Mouse (Mus musculus): ENCODE data around the gene Grip1. TPM values are rescaled to one million over a fixed set of nuclear protein-coding genes. Genes with fewer than 3 reads are reported as not detected.

Grip1 gene
- polyA plus RNA-seq, 1 experiment from 2014 or later = 4.7 TPM

GRCm38 (mm10) chr10:119819740-119820139 is 366.1 kb downstream of the Grip1 start:
- Histone ChIP-seq H3K27me3 (no peaks in the 10 kb centered on the region), H3K9ac (0 out of 2 replicates have a peak overlapping the region, but pooled peaks have one; percentile 40), H3K4me2 (peak overlapping the region; percentile 59), H3K4me3 (peak overlapping the region; percentile 30), H3K36me3 (no peaks in the 10 kb centered on the region), H3K4me1 (peaks cover 20% of the 10 kb centered on the region), H3K9me3 (no peaks in the 10 kb centered on the region), H3K27ac (no peak overlapping the region)
- 21% methylated on average over 5 of the region's 5 CpGs for WGBS
- ATAC-seq (ENCODE audit: insufficient number of reproducible peaks, insufficient read depth, low FRiP score, low TSS enrichment, low read depth) = no peak

GRCm38 (mm10) chr10:119820428-119820827 is 366.8 kb downstream of the Grip1 start:
- H3K36me3 ChIP-seq = no peaks in the 10 kb centered on the region
- no peaks in the 10 kb centered on the region for H3K9me3 ChIP-seq
- WGBS = 35% methylated on average over 4 of the region's 4 CpGs
- no peaks in the 10 kb centered on the region for H3K27me3 ChIP-seq
- no peak overlapping the region for H3K4me2 ChIP-seq
- no peak overlapping the region for H3K4me3 ChIP-seq
- H3K4me1 ChIP-seq = peaks cover 20% of the 10 kb centered on the region
- ATAC-seq (ENCODE audit: insufficient number of reproducible peaks, insufficient read depth, low FRiP score, low TSS enrichment, low read depth) = no peak
- no peak overlapping the region for H3K9ac ChIP-seq
- no peak overlapping the region for H3K27ac ChIP-seq

GRCm38 (mm10) chr10:119823691-119824090 is 370.1 kb downstream of the Grip1 start:
- H3K27me3 ChIP-seq = no peaks in the 10 kb centered on the region
- no peak overlapping the region for H3K9ac ChIP-seq
- H3K4me1 ChIP-seq = peaks cover 17% of the 10 kb centered on the region
- H3K9me3 ChIP-seq = no peaks in the 10 kb centered on the region
- ATAC-seq (ENCODE audit: insufficient number of reproducible peaks, insufficient read depth, low FRiP score, low TSS enrichment, low read depth) = no peak
- H3K36me3 ChIP-seq = no peaks in the 10 kb centered on the region
- WGBS = 77% methylated on average over 7 of the region's 7 CpGs
- H3K4me2 ChIP-seq = no peak overlapping the region
- H3K27ac ChIP-seq = no peak overlapping the region
- no peak overlapping the region for H3K4me3 ChIP-seq

GRCm38 (mm10) chr10:119824521-119824920 is 370.9 kb downstream of the Grip1 start:
- 70% methylated on average over 11 of the region's 11 CpGs for WGBS
- no peaks in the 10 kb centered on the region for H3K36me3 ChIP-seq
- H3K27me3 ChIP-seq = no peaks in the 10 kb centered on the region
- H3K9ac ChIP-seq = no peak overlapping the region
- no peak overlapping the region for H3K4me3 ChIP-seq
- H3K9me3 ChIP-seq = no peaks in the 10 kb centered on the region
- H3K27ac ChIP-seq = no peak overlapping the region
- peaks cover 9% of the 10 kb centered on the region for H3K4me1 ChIP-seq
- no peak for ATAC-seq (ENCODE audit: insufficient number of reproducible peaks, insufficient read depth, low FRiP score, low TSS enrichment, low read depth)
- H3K4me2 ChIP-seq = no peak overlapping the region

- H3K9me3 ChIP-seq = peaks cover 6% of the 10 kb centered on the region; the same call in 1 of the 2 replicates
- no peak overlapping the region for H3K27ac ChIP-seq
- H3K9ac ChIP-seq = no peak overlapping the region
- no peak overlapping the region for H3K4me2 ChIP-seq
- H3K27me3 ChIP-seq = no peaks in the 10 kb centered on the region
- ATAC-seq (ENCODE audit: insufficient number of reproducible peaks, insufficient read depth, low FRiP score, low TSS enrichment, low read depth) = no peak
- WGBS = 78% methylated on average over 6 of the region's 6 CpGs
- H3K4me1 ChIP-seq = no peaks in the 10 kb centered on the region
- H3K36me3 ChIP-seq = no peaks in the 10 kb centered on the region
- H3K4me3 ChIP-seq = no peak overlapping the region
These were observed 376.8 kb downstream of the Grip1 start for GRCm38 (mm10) chr10:119830388-119830956.

GRCm38 (mm10) chr10:119831086-119831485 is 377.5 kb downstream of the Grip1 start:
- peaks cover 6% of the 10 kb centered on the region; the same call in 1 of the 2 replicates for H3K9me3 ChIP-seq
- ATAC-seq (ENCODE audit: insufficient number of reproducible peaks, insufficient read depth, low FRiP score, low TSS enrichment, low read depth) = no peak
- H3K4me1 ChIP-seq = no peaks in the 10 kb centered on the region
- H3K4me3 ChIP-seq = no peak overlapping the region
- H3K4me2 ChIP-seq = no peak overlapping the region
- H3K27ac ChIP-seq = no peak overlapping the region
- no peaks in the 10 kb centered on the region for H3K36me3 ChIP-seq
- WGBS = 86% methylated on average over 1 of the region's 1 CpGs
- H3K27me3 ChIP-seq = no peaks in the 10 kb centered on the region
- no peak overlapping the region for H3K9ac ChIP-seq

- H3K36me3 ChIP-seq = no peaks in the 10 kb centered on the region
- H3K9ac ChIP-seq = no peak overlapping the region
These were observed 379.7 kb downstream of the Grip1 start for GRCm38 (mm10) chr10:119833334-119833733.

GRCm38 (mm10) chr10:119834122-119834521 is 380.5 kb downstream of the Grip1 start:
- Histone ChIP-seq H3K9ac (no peak overlapping the region), H3K36me3 (no peaks in the 10 kb centered on the region), H3K27me3 (no peaks in the 10 kb centered on the region), H3K4me2 (no peak overlapping the region), H3K4me1 (no peaks in the 10 kb centered on the region), H3K27ac (no peak overlapping the region), H3K9me3 (peaks cover 6% of the 10 kb centered on the region; the same call in 1 of the 2 replicates), H3K4me3 (no peak overlapping the region)
- 76% methylated on average over 4 of the region's 4 CpGs for WGBS
- no peak for ATAC-seq (ENCODE audit: insufficient number of reproducible peaks, insufficient read depth, low FRiP score, low TSS enrichment, low read depth)

More at GRCm38 (mm10) chr10:119833334-119833733, 379.7 kb downstream of the Grip1 start:
- Histone ChIP-seq H3K4me3 (no peak overlapping the region), H3K9me3 (peaks cover 6% of the 10 kb centered on the region; the same call in 1 of the 2 replicates), H3K4me1 (no peaks in the 10 kb centered on the region), H3K27me3 (no peaks in the 10 kb centered on the region), H3K27ac (no peak overlapping the region), H3K4me2 (no peak overlapping the region)
- ATAC-seq (ENCODE audit: insufficient number of reproducible peaks, insufficient read depth, low FRiP score, low TSS enrichment, low read depth) = no peak
- WGBS = 84% methylated on average over 5 of the region's 5 CpGs

- H3K27ac ChIP-seq = no peak overlapping the region
- no peak overlapping the region for H3K4me3 ChIP-seq
- H3K36me3 ChIP-seq = no peaks in the 10 kb centered on the region
- H3K4me1 ChIP-seq = no peaks in the 10 kb centered on the region
- H3K27me3 ChIP-seq = no peaks in the 10 kb centered on the region
- H3K9ac ChIP-seq = no peak overlapping the region
- ATAC-seq (ENCODE audit: insufficient number of reproducible peaks, insufficient read depth, low FRiP score, low TSS enrichment, low read depth) = peak; percentile 20; the same call in 1 of the 2 replicates
- 87% methylated on average over 11 of the region's 11 CpGs for WGBS
- no peak overlapping the region for H3K4me2 ChIP-seq
- no peaks in the 10 kb centered on the region for H3K9me3 ChIP-seq
These were observed 386.0 kb downstream of the Grip1 start for GRCm38 (mm10) chr10:119839645-119840044.

- ATAC-seq (ENCODE audit: insufficient number of reproducible peaks, insufficient read depth, low FRiP score, low TSS enrichment, low read depth) = no peak
- H3K4me1 ChIP-seq = no peaks in the 10 kb centered on the region
- H3K4me2 ChIP-seq = no peak overlapping the region
- H3K9ac ChIP-seq = no peak overlapping the region
- no peaks in the 10 kb centered on the region for H3K27me3 ChIP-seq
- no peaks in the 10 kb centered on the region for H3K9me3 ChIP-seq
- no peak overlapping the region for H3K4me3 ChIP-seq
- 95% methylated on average over 4 of the region's 4 CpGs for WGBS
- H3K36me3 ChIP-seq = no peaks in the 10 kb centered on the region
- no peak overlapping the region for H3K27ac ChIP-seq
These were observed 388.4 kb downstream of the Grip1 start for GRCm38 (mm10) chr10:119842004-119842403.

GRCm38 (mm10) chr10:119845705-119846410 is 392.2 kb downstream of the Grip1 start:
- Histone ChIP-seq H3K9ac (no peak overlapping the region), H3K4me3 (no peak overlapping the region), H3K4me2 (no peak overlapping the region), H3K27me3 (no peaks in the 10 kb centered on the region), H3K9me3 (no peaks in the 10 kb centered on the region), H3K4me1 (no peaks in the 10 kb centered on the region), H3K36me3 (no peaks in the 10 kb centered on the region), H3K27ac (no peak overlapping the region)
- 75% methylated on average over 11 of the region's 11 CpGs for WGBS
- ATAC-seq (ENCODE audit: insufficient number of reproducible peaks, insufficient read depth, low FRiP score, low TSS enrichment, low read depth) = no peak

- ATAC-seq (ENCODE audit: insufficient number of reproducible peaks, insufficient read depth, low FRiP score, low TSS enrichment, low read depth) = no peak
- H3K27ac ChIP-seq = no peak overlapping the region
- H3K4me1 ChIP-seq = peaks cover 7% of the 10 kb centered on the region
- H3K36me3 ChIP-seq = no peaks in the 10 kb centered on the region
- no peaks in the 10 kb centered on the region for H3K9me3 ChIP-seq
- 80% methylated on average over 11 of the region's 11 CpGs for WGBS
- H3K9ac ChIP-seq = no peak overlapping the region
- no peaks in the 10 kb centered on the region for H3K27me3 ChIP-seq
- H3K4me3 ChIP-seq = no peak overlapping the region
- no peak overlapping the region for H3K4me2 ChIP-seq
These were observed 398.0 kb downstream of the Grip1 start for GRCm38 (mm10) chr10:119851594-119851993.
